Mouse (Mus musculus) embryonic facial prominence, embryonic 13.5 days (tissue): ENCODE measurements around the gene Isyna1. TPM values are rescaled to one million over a fixed set of nuclear protein-coding genes. Genes with fewer than 3 reads are reported as not detected.

Experiments
- ATAC-seq: fragments of 200-750 bp; cut with Nextera tagmentation; 2 replicates; pipeline ENCODE4 v1.8.0; 2017; ENCODE audit warnings: low read depth; ENCODE audit not compliant: insufficient number of reproducible peaks, insufficient read depth, low FRiP score, low TSS enrichment
- H3K27ac ChIP-seq: fragments of 300-500 bp; sonication (generic); 2 replicates; pipeline ENCODE4 v1.5.1; 2015; ENCODE audit warnings: moderate library complexity, mild to moderate bottlenecking, inconsistent platforms
- H3K27me3 ChIP-seq: fragments of 300-500 bp; sonication (generic); 2 replicates; pipeline ENCODE4 v1.6.1; 2015; ENCODE audit warnings: mild to moderate bottlenecking, inconsistent platforms
- H3K36me3 ChIP-seq: fragments of 300-500 bp; sonication (generic); 2 replicates; pipeline ENCODE4 v1.6.1; 2015; ENCODE audit warnings: mild to moderate bottlenecking, inconsistent platforms
- H3K4me1 ChIP-seq: fragments of 300-500 bp; sonication (generic); 2 replicates; pipeline ENCODE4 v1.6.1; 2015; ENCODE audit warnings: inconsistent platforms
- H3K4me2 ChIP-seq: fragments of 300-500 bp; sonication (generic); 2 replicates; pipeline ENCODE4 v1.6.1; 2015; ENCODE audit warnings: moderate library complexity, mild to moderate bottlenecking, inconsistent platforms
- H3K4me3 ChIP-seq: fragments of 300-500 bp; sonication (generic); 2 replicates; pipeline ENCODE4 v1.5.1; 2015; ENCODE audit warnings: mild to moderate bottlenecking, inconsistent platforms
- H3K9ac ChIP-seq: fragments of 300-500 bp; sonication (generic); 2 replicates; pipeline ENCODE4 v1.6.1; 2015; ENCODE audit warnings: mild to moderate bottlenecking, inconsistent platforms
- H3K9me3 ChIP-seq: fragments of 300-500 bp; sonication (generic); 2 replicates; pipeline ENCODE4 v1.6.1; 2016; ENCODE audit warnings: inconsistent platforms
- WGBS: fragments of 180-500 bp; shearing (Covaris S2); methylation state at CpG from one replicate; pipeline ENCODE4 v1.1.7; 2015; ENCODE audit warnings: mixed read lengths; 5-methylcytosine and 5-hydroxymethylcytosine counted together
- polyA plus RNA-seq: library from polyadenylated mRNA; unstranded; fragments of >200 nt; fragmentation: Nextera tagmentation; extraction: Ambion mirVana; gene quantifications from 2 replicates; pipeline ENCODE4 v1.2.1, GENCODE M21; 2015

Gene Isyna1
- 153 and 166 TPM in 2 replicates for polyA plus RNA-seq

DNA sequence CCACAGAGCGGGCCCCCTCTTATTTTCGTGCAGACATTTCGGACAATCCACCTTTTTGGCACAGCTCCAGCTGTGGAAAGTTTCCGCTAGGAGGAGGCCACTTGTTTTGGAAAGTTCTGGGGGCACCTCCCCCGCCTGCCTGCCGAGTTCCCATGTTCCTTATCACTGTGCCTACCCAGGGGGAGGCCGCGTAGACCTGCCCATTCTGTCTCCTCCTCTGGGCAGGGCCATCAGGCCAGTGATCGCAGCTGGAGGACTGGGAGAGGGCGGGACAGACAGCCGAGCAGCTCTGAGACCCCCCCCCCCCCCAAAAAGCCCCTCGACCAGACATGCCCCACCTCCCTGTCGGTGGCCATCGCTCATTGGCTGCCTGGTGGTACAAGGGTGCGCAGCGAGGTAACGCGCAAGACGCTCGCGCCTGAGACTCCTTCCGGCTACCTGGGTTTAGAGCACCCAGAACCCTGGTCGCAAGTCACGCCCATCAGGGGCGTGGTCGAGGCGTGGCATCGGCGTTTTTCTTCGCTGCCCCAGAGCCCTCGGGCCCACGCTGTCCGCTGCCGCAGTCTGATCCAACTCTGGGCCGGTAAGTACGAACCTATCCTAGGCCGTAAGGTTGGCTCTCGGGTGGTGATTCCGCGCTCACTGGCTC is at the start of gene Isyna1:
Isyna1 (plus strand) TSS at position 413 of the 649 bp plus-strand sequence.
- Histone ChIP-seq H3K36me3 (peaks cover 52% of the 10 kb centered on the region), H3K4me1 (peaks cover 52% of the 10 kb centered on the region), H3K27ac (peak within 1 kb of the TSS; percentile 87), H3K4me3 (peak within 1 kb of the TSS; percentile 69), H3K9me3 (no peaks in the 10 kb centered on the region), H3K9ac (peak within 1 kb of the TSS; percentile 82), H3K27me3 (peaks cover 6% of the 10 kb centered on the region; the same call in 1 of the 2 replicates), H3K4me2 (peak within 1 kb of the TSS; percentile 97)
- peak; percentile 89 for ATAC-seq
- WGBS, result under 1% methylated on average over 40 of the region's 40 CpGs

DNA sequence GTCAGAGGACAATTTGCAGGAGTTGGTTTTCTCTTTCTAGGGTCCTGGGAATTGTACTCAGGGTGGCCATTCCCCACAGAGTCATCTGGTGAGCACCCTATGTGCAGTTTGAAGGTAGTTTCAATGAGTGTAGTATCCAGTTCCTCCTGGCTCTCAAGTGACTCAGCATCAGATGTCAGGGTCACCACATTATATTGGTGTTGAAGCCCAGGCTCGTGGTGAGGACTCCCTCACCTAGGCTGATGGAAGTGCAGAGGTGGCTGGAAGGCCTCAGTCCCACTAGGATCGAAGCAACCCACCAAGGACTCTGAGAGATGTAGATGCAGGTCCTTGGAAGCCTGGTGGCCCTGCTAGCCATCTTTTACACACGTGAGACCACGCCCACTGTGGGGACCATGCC is 47.8 kb upstream of the Isyna1 start:
- Histone ChIP-seq H3K4me1 (peaks cover 16% of the 10 kb centered on the region), H3K27me3 (no peaks in the 10 kb centered on the region), H3K27ac (no peak overlapping the region), H3K4me3 (no peak overlapping the region), H3K36me3 (peaks cover 4% of the 10 kb centered on the region; the same call in 1 of the 2 replicates), H3K9me3 (no peaks in the 10 kb centered on the region), H3K4me2 (no peak overlapping the region), H3K9ac (no peak overlapping the region)
- WGBS, result 85% methylated on average over 4 of the region's 4 CpGs
- ATAC-seq, result no peak

- ATAC-seq, result no peak
- Histone ChIP-seq H3K9me3 (no peaks in the 10 kb centered on the region), H3K27me3 (no peaks in the 10 kb centered on the region), H3K27ac (no peak overlapping the region), H3K36me3 (peaks cover 4% of the 10 kb centered on the region; the same call in 1 of the 2 replicates), H3K4me3 (no peak overlapping the region), H3K4me2 (no peak overlapping the region), H3K4me1 (peaks cover 16% of the 10 kb centered on the region), H3K9ac (no peak overlapping the region)
- WGBS, result 84% methylated on average over 6 of the region's 6 CpGs
These were observed 46.4 kb upstream of the Isyna1 start for GRCm38 (mm10) chr8:70547762-70548161.

DNA sequence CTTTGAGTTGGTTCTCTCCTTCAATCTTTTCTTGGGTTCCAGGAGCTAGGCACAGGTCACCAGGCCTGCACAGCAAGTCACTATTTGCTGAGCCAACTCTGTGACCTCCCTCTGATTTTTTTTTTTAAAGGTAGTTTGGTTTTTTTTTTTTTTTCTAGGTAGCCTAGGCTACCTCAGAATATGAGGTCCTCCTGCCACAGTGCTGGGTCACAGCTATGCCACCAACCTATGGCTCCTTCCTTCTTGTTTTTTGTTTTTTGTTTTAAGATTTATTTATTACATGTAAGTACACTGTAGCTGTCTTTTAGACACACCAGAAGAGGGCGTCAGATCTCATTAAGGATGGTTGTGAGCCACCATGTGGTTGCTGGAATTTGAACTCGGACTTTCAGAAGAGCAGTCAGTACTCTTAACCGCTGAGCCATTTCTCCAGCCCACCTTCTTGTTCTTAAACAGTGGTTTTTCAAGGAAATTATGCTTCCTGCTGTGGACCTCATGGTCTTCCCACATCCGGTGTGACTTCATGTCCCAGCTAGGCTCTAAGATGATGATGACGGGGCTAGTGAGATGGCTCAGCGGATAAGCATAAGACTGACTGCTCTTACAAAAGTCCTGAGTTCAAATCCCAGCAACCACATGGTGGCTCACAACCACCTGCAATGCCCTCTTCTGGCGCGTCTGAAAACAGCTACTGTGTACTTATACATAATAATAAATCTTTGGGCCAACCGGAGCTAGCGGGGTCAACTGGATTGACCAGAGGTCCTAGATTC is 44.6 kb upstream of the Isyna1 start:
- ATAC-seq, result no peak
- no peak overlapping the region for H3K4me2 ChIP-seq
- no peaks in the 10 kb centered on the region for H3K9me3 ChIP-seq
- no peak overlapping the region for H3K9ac ChIP-seq
- H3K4me3 ChIP-seq, result no peak overlapping the region
- no peak overlapping the region for H3K27ac ChIP-seq
- H3K4me1 ChIP-seq, result peaks cover 18% of the 10 kb centered on the region
- H3K36me3 ChIP-seq, result 0 out of 2 replicates have a peak, but pooled peaks cover 4% of the 10 kb centered on the region
- H3K27me3 ChIP-seq, result no peaks in the 10 kb centered on the region
- 90% methylated on average over 10 of the region's 10 CpGs for whole genome bisulfite sequencing

- Histone ChIP-seq H3K4me3 (no peak overlapping the region), H3K4me2 (no peak overlapping the region), H3K9me3 (no peaks in the 10 kb centered on the region), H3K4me1 (peaks cover 18% of the 10 kb centered on the region), H3K27ac (no peak overlapping the region), H3K27me3 (no peaks in the 10 kb centered on the region), H3K36me3 (no peaks in the 10 kb centered on the region; the same call in 1 of the 2 replicates), H3K9ac (no peak overlapping the region)
- WGBS, result 65% methylated on average over 3 of the region's 3 CpGs
- no peak for ATAC-seq
These were observed 42.5 kb upstream of the Isyna1 start for GRCm38 (mm10) chr8:70551558-70552161.

GRCm38 (mm10) chr8:70552836-70553235 is 41.3 kb upstream of the Isyna1 start:
- WGBS, result 76% methylated on average over 1 of the region's 1 CpGs
- no peaks in the 10 kb centered on the region for H3K9me3 ChIP-seq
- no peak overlapping the region for H3K4me2 ChIP-seq
- peaks cover 2% of the 10 kb centered on the region; the same call in 1 of the 2 replicates for H3K36me3 ChIP-seq
- no peak overlapping the region for H3K4me3 ChIP-seq
- H3K27me3 ChIP-seq, result no peaks in the 10 kb centered on the region
- H3K4me1 ChIP-seq, result peaks cover 18% of the 10 kb centered on the region
- H3K27ac ChIP-seq, result no peak overlapping the region
- no peak overlapping the region for H3K9ac ChIP-seq
- ATAC-seq, result no peak

GRCm38 (mm10) chr8:70553740-70554139 is 40.4 kb upstream of the Isyna1 start:
- peaks cover 24% of the 10 kb centered on the region for H3K4me1 ChIP-seq
- no peak for ATAC-seq

GRCm38 (mm10) chr8:70555079-70555747 is 39.0 kb upstream of the Isyna1 start:
- ATAC-seq, result no peak

More at GRCm38 (mm10) chr8:70553740-70554139, 40.4 kb upstream of the Isyna1 start:
- Histone ChIP-seq H3K36me3 (peaks cover 2% of the 10 kb centered on the region; the same call in 1 of the 2 replicates), H3K27me3 (no peaks in the 10 kb centered on the region), H3K9me3 (no peaks in the 10 kb centered on the region), H3K27ac (no peak overlapping the region), H3K4me2 (no peak overlapping the region), H3K4me3 (no peak overlapping the region), H3K9ac (no peak overlapping the region)

DNA sequence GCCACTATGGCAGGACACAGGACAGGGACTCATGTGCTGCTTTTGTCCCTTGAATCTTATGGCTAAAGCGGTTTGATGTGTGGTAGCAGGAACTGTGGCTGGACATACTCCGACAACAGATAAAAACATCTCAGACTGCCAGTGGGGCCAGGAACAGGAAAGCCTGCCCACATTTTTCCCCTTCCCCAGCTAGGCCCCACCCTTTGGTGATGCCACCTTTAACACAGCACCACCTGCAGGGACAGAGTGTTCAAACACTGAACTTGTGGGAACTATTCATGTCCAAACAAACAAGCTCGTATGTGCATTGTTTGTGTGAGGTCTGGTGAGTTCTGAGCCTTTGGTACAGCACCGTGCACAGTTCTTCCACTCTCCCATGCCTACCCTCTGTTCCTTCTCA is 35.8 kb upstream of the Isyna1 start:
- WGBS, result 74% methylated on average over 4 of the region's 4 CpGs
- Histone ChIP-seq H3K4me1 (peaks cover 12% of the 10 kb centered on the region), H3K27ac (0 out of 2 replicates have a peak overlapping the region, but pooled peaks have one; percentile 33), H3K4me3 (no peak overlapping the region), H3K36me3 (peaks cover 6% of the 10 kb centered on the region; the same call in 1 of the 2 replicates), H3K27me3 (no peaks in the 10 kb centered on the region), H3K4me2 (no peak overlapping the region), H3K9ac (peak overlapping the region; percentile 40; the same call in 1 of the 2 replicates), H3K9me3 (no peaks in the 10 kb centered on the region)
- ATAC-seq, result no peak

More at GRCm38 (mm10) chr8:70555079-70555747, 39.0 kb upstream of the Isyna1 start:
- H3K4me1 ChIP-seq, result peaks cover 24% of the 10 kb centered on the region
- no peaks in the 10 kb centered on the region for H3K27me3 ChIP-seq
- H3K36me3 ChIP-seq, result peaks cover 6% of the 10 kb centered on the region; the same call in 1 of the 2 replicates
- no peak overlapping the region for H3K9ac ChIP-seq
- H3K9me3 ChIP-seq, result no peaks in the 10 kb centered on the region
- WGBS, result 93% methylated on average over 4 of the region's 4 CpGs
- H3K27ac ChIP-seq, result no peak overlapping the region
- no peak overlapping the region for H3K4me3 ChIP-seq
- H3K4me2 ChIP-seq, result no peak overlapping the region

DNA sequence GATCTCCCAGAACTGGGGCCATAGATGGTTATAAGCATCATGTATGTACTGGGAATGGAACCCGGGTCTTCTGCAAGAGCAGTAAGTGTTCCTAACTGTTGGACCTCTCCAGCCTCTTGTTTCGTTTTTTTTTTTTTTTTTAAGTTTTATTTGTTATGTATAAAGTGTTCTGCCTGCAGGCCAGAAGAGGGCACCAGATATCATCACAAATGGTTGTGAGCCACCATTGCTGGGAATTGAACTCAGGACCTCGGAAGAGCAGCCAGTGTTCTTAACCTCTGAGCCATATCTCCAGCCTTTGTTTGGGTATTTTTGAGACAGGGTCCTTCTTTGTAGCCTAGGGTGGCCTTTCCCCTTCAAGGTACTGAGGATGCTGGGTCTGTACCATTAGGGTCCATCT is 35.2 kb upstream of the Isyna1 start:
- Histone ChIP-seq H3K27ac (no peak overlapping the region), H3K4me3 (no peak overlapping the region), H3K4me1 (peaks cover 5% of the 10 kb centered on the region; the same call in 1 of the 2 replicates), H3K4me2 (no peak overlapping the region), H3K9ac (no peak overlapping the region), H3K36me3 (peaks cover 6% of the 10 kb centered on the region; the same call in 1 of the 2 replicates), H3K27me3 (no peaks in the 10 kb centered on the region), H3K9me3 (no peaks in the 10 kb centered on the region)
- ATAC-seq, result no peak
- 71% methylated on average over 3 of the region's 3 CpGs for WGBS

- 97% methylated on average over 2 of the region's 2 CpGs for WGBS
These were observed 34.1 kb upstream of the Isyna1 start for GRCm38 (mm10) chr8:70560096-70560495.

More at GRCm38 (mm10) chr8:70560096-70560495, 34.1 kb upstream of the Isyna1 start:
- ATAC-seq, result no peak
- H3K9me3 ChIP-seq, result no peaks in the 10 kb centered on the region
- H3K4me3 ChIP-seq, result no peak overlapping the region
- peaks cover 12% of the 10 kb centered on the region for H3K4me1 ChIP-seq
- no peak overlapping the region for H3K9ac ChIP-seq
- H3K27ac ChIP-seq, result no peak overlapping the region
- H3K4me2 ChIP-seq, result no peak overlapping the region
- no peaks in the 10 kb centered on the region for H3K27me3 ChIP-seq
- H3K36me3 ChIP-seq, result peaks cover 9% of the 10 kb centered on the region
